Mouse (Mus musculus) kidney, adult 2 months (tissue): Measurements from ENCODE around the gene Arhgap6. TPM values are rescaled to one million over a fixed set of nuclear protein-coding genes. Genes with fewer than 3 reads are reported as not detected.

Experiments
- DNase-seq: peaks from one replicate; pipeline ENCODE4 v3.0.0; 2021
- H3K27ac ChIP-seq: fragments of 200-500 bp; 2 replicates; pipeline ENCODE4 v1.5.1; 2012; ENCODE audit warnings: low read depth, low read length, control low read depth, inconsistent platforms; ENCODE audit not compliant: insufficient read depth
- H3K27me3 ChIP-seq: fragments of 200-500 bp; replicated peaks from 2 replicates; pipeline ENCODE4 v1.6.1; 2012; ENCODE audit warnings: mild to moderate bottlenecking, moderate library complexity, low read length, inconsistent platforms; ENCODE audit not compliant: control insufficient read depth, insufficient read depth
- H3K36me3 ChIP-seq: fragments of 200-500 bp; 2 replicates; pipeline ENCODE4 v1.6.1; 2012; ENCODE audit warnings: mild to moderate bottlenecking, moderate library complexity, low read length, inconsistent platforms; ENCODE audit not compliant: control insufficient read depth, insufficient read depth
- H3K4me1 ChIP-seq: fragments of 200-500 bp; 2 replicates; pipeline ENCODE4 v1.6.1; 2011; ENCODE audit warnings: low read length; ENCODE audit not compliant: control insufficient read depth, insufficient read depth
- H3K4me3 ChIP-seq: fragments of 200-500 bp; 2 replicates; pipeline ENCODE4 v1.5.1; 2011; ENCODE audit warnings: mild to moderate bottlenecking, low read depth, low read length, control low read depth; ENCODE audit not compliant: insufficient read depth
- CTCF ChIP-seq: fragments of 200-500 bp; conservative IDR thresholded peaks from 2 replicates; pipeline ENCODE4 v1.5.1; 2011; ENCODE audit warnings: low read depth, mild to moderate bottlenecking, control low read depth, low read length, moderate library complexity, mixed read lengths; ENCODE audit not compliant: insufficient read depth, insufficient read length
- POLR2A ChIP-seq: fragments of 200-500 bp; IDR thresholded peaks from one replicate; pipeline ENCODE4 v1.6.1; 2011; ENCODE audit warnings: low read depth, low read length, control low read depth
- WGBS: fragments of 180-500 bp; shearing (Covaris S2); methylation state at CpG from one replicate; pipeline ENCODE4 v1.1.7; 2018; 5-methylcytosine and 5-hydroxymethylcytosine counted together
- polyA plus RNA-seq: library from polyadenylated mRNA; depleted of rRNA; stranded (reverse); fragments of >200 nt; gene quantifications from 2 replicates; pipeline ENCODE4 v1.2.3, GENCODE M21; 2012

Arhgap6 gene
- polyA plus RNA-seq, 1 experiment = 3.9 TPM

DNA sequence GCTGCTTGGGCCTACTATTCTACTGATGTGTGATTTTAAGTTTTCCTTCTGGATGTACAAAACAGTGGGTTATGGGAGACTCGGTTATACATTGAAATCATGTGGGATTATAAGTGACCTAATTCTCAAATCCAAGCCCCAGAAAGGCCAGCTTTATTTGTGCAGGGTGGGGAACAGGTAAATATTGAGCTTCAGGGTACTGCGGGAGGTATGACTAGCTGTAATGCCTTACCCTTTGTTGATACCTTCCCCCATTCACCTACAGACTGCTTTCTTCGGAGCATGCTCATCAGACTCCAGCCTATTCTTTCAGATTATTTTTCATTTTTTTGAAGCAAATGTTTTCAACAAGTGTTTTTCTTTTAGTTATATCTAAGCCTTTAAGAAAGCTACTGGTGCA, 286.7 kb downstream of the Arhgap6 start:
- no peak for DNase-seq
- H3K27me3 ChIP-seq = no peaks in the 10 kb centered on the region
- TF ChIP-seq CTCF = no peak
- no peak for TF ChIP-seq POLR2A
- WGBS = 89% methylated on average over 3 of the region's 3 CpGs
- no peaks in the 10 kb centered on the region for H3K36me3 ChIP-seq
- no peak overlapping the region for H3K4me3 ChIP-seq
- H3K4me1 ChIP-seq = no peaks in the 10 kb centered on the region
- no peak overlapping the region for H3K27ac ChIP-seq

GRCm38 (mm10) chrX:169085871-169086270, 291.0 kb downstream of the Arhgap6 start:
- Histone ChIP-seq H3K4me3 (no peak overlapping the region), H3K36me3 (no peaks in the 10 kb centered on the region), H3K4me1 (no peaks in the 10 kb centered on the region), H3K27me3 (no peaks in the 10 kb centered on the region), H3K27ac (no peak overlapping the region)
- TF ChIP-seq POLR2A = no peak
- peak; percentile 62 for TF ChIP-seq CTCF
- 4% methylated on average over 5 of the region's 5 CpGs for WGBS
- DNase-seq = peak; percentile 64

GRCm38 (mm10) chrX:169089221-169089620, 294.3 kb downstream of the Arhgap6 start:
- peak; percentile 14 for DNase-seq
- H3K4me1 ChIP-seq = no peaks in the 10 kb centered on the region
- H3K4me3 ChIP-seq = no peak overlapping the region
- TF ChIP-seq POLR2A (no peak), CTCF (no peak)
- H3K36me3 ChIP-seq = no peaks in the 10 kb centered on the region
- H3K27me3 ChIP-seq = no peaks in the 10 kb centered on the region
- 64% methylated on average over 2 of the region's 2 CpGs for WGBS
- H3K27ac ChIP-seq = no peak overlapping the region

GRCm38 (mm10) chrX:169094601-169095000, 299.7 kb downstream of the Arhgap6 start:
- WGBS = 82% methylated on average over 2 of the region's 2 CpGs
- no peaks in the 10 kb centered on the region for H3K4me1 ChIP-seq
- no peaks in the 10 kb centered on the region for H3K36me3 ChIP-seq
- DNase-seq = no peak
- H3K27me3 ChIP-seq = no peaks in the 10 kb centered on the region
- H3K4me3 ChIP-seq = no peak overlapping the region
- H3K27ac ChIP-seq = no peak overlapping the region
- TF ChIP-seq POLR2A = no peak

- Histone ChIP-seq H3K4me3 (no peak overlapping the region), H3K27ac (no peak overlapping the region), H3K27me3 (no peaks in the 10 kb centered on the region), H3K36me3 (no peaks in the 10 kb centered on the region), H3K4me1 (no peaks in the 10 kb centered on the region)
- TF ChIP-seq CTCF (no peak), POLR2A (no peak)
- no peak for DNase-seq
Observed at GRCm38 (mm10) chrX:169095584-169095983, 300.7 kb downstream of the Arhgap6 start.

DNA sequence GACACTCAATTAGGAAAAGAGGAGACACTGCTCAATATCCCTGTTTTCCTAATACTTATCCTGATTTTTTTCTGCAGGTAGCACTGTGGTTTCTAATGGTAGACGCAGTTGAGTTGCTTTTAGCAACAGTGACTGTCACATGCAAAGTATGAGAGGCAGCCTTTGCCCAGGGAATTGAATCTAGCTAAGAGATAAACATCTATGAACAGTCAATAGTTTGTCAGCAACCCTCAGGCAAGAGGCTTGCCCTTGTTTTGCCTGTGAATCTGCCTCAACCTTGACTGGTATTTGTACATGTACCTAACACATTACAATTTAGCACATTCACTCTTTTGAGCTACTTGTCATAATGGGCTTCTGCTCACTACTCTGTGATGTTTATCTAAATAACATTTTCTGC, 307.8 kb downstream of the Arhgap6 start:
- TF ChIP-seq POLR2A = no peak
- no peak for TF ChIP-seq CTCF
- Histone ChIP-seq H3K36me3 (no peaks in the 10 kb centered on the region), H3K27ac (no peak overlapping the region), H3K4me1 (peaks cover 3% of the 10 kb centered on the region; the same call in 1 of the 2 replicates), H3K27me3 (no peaks in the 10 kb centered on the region), H3K4me3 (no peak overlapping the region)
- no peak for DNase-seq
- 76% methylated on average over 1 of the region's 1 CpGs for WGBS

GRCm38 (mm10) chrX:169106048-169106622, 311.2 kb downstream of the Arhgap6 start:
- DNase-seq = peak; percentile 75
- no peak for TF ChIP-seq POLR2A
- TF ChIP-seq CTCF = no peak
- H3K4me3 ChIP-seq = no peak overlapping the region
- H3K4me1 ChIP-seq = peaks cover 3% of the 10 kb centered on the region; the same call in 1 of the 2 replicates
- H3K27me3 ChIP-seq = no peaks in the 10 kb centered on the region
- 26% methylated on average over 4 of the region's 4 CpGs for WGBS
- no peak overlapping the region; the same call in 1 of the 2 replicates for H3K27ac ChIP-seq
- H3K36me3 ChIP-seq = no peaks in the 10 kb centered on the region

DNA sequence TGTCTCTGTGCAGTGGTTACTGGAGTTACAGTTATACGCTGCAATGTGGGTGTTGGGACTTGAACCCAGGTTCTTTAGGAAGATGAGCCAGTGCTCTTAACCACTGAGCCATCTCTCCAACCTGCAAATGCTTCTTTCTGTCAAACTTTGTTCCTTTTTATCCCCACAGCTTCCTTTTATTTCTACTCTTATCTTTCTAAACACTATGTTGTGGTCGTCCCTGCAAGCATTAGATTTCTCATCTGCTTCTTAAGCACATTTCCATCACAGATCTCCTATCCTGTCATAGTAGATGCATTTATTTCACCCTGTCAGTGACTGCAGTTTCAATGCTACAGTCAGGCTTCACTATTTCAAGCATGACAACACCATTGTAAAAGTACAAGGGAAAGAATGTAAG, 312.5 kb downstream of the Arhgap6 start:
- no peak overlapping the region for H3K27ac ChIP-seq
- no peaks in the 10 kb centered on the region for H3K36me3 ChIP-seq
- DNase-seq = no peak
- TF ChIP-seq POLR2A (no peak), CTCF (no peak)
- 92% methylated on average over 2 of the region's 2 CpGs for WGBS
- H3K4me3 ChIP-seq = no peak overlapping the region
- H3K27me3 ChIP-seq = no peaks in the 10 kb centered on the region
- H3K4me1 ChIP-seq = peaks cover 3% of the 10 kb centered on the region; the same call in 1 of the 2 replicates
